Mouse (Mus musculus) kidney, adult 2 months (tissue): ENCODE data around the gene Tox4.

ENCODE experiments used
- CTCF ChIP-seq: fragments of 200-500 bp; conservative IDR thresholded peaks from 2 replicates; pipeline ENCODE4 v1.5.1; 2011; ENCODE audit warnings: low read depth, mild to moderate bottlenecking, control low read depth, low read length, moderate library complexity, mixed read lengths; ENCODE audit not compliant: insufficient read depth, insufficient read length
- POLR2A ChIP-seq: fragments of 200-500 bp; IDR thresholded peaks from one replicate; pipeline ENCODE4 v1.6.1; 2011; ENCODE audit warnings: low read depth, low read length, control low read depth

DNA sequence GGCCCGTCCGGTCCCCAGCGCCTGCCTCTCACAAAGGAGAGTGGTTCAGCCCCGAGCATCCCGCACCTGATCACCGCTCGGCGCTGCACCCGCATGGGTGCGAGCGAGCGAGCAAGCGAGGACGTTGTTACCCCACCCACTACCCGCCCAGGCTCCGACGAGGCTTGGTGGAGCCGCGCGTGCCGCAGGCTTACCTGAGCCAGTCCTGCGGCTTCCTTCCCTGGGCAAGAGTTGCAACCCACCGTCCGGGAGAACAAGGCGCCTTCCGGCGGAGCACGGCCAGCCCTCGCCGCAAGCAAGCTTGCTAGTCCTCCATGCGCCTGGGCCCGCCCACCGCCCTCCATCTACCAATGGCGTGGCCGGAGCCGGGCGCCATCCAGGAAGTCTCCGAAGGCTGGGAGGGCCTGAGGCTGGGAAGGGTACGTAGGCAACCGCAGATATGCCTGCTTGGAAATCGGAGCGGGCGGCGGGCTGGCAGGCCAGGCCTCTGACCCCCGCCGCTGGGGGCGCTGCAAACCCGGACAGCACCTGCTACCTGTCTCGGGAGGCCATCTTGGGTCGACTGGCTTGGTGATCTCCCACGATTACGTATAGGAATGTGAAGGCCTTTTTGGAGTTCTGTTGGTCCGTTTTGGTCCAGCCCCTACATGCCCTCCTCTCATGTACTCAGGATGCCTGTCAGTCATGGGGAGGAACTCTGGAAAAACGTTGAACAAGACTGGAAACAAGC lies 21.3 kb upstream of the Tox4 start, which contains the start of gene Chd8:
- TF ChIP-seq POLR2A (peak; percentile 58), CTCF (peak; percentile 72)
